Mouse (Mus musculus): ENCODE data around the gene Vwa8.

GRCm38 (mm10) chr14:78886566-78887234, 37.8 kb downstream of the Vwa8 start:
- no peak for TF ChIP-seq HCFC1 (IDR thresholded peaks at IDR 0.05; ENCODE audit: borderline replicate concordance, insufficient read depth, low read length)
- TF ChIP-seq MAFK (IDR thresholded peaks at IDR 0.05; ENCODE audit: insufficient read depth, low read depth, low read length): no peak
- TF ChIP-seq CHD2 (IDR thresholded peaks at IDR 0.05; ENCODE audit: low read depth, low read length): no peak
- TF ChIP-seq ZNF384 (IDR thresholded peaks at IDR 0.05; ENCODE audit: low read depth, low read length): no peak
- no peak for TF ChIP-seq ZC3H11A (IDR thresholded peaks at IDR 0.05; ENCODE audit: borderline replicate concordance, low read depth, low read length)

Measured in ES-E14 (cell line).